Mouse (Mus musculus): ENCODE results near the gene Adgrg6.

DNA sequence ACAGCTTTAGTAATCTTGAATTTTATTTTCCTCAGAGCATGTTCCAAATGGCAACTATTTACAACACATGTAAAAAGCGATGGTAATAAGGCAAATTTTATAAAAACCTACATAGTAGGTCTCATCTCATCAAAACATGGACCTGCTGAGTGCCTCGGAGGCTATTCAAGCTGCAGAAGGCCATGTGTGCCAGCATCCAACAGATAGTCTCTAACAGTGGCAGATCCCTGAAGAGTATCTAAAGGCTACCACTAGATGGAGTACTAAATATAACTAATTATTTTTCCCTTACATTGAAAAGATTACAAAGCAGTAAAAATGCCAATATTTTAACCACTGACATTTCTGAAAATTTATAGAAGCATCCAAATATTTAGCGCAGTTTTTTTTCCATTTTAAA lies 93.6 kb downstream of the Adgrg6 start:
- TF ChIP-seq CTCF (IDR thresholded peaks at IDR 0.05; ENCODE audit: control insufficient read depth, insufficient read depth, insufficient read length): no peak
- TF ChIP-seq MAX (IDR thresholded peaks at IDR 0.05): no peak
- TF ChIP-seq USF1 (IDR thresholded peaks at IDR 0.05; ENCODE audit: low read depth): no peak

Data from C2C12 (cell line).